Mouse (Mus musculus) bone marrow macrophage, adult 2 months (primary cell): ENCODE results near the gene Cfap69. TPM values are rescaled to one million over a fixed set of nuclear protein-coding genes. Genes with fewer than 3 reads are reported as not detected.
A peak's percentile ranks its signal among the peaks of the same experiment; 100 is the strongest.

Experiments
- H3K27ac ChIP-seq: 2 replicates; pipeline ENCODE4 v1.5.1; 2012; ENCODE audit warnings: low read depth, low read length; ENCODE audit not compliant: insufficient read depth
- H3K4me1 ChIP-seq: 2 replicates; pipeline ENCODE4 v1.6.1; 2012; ENCODE audit warnings: low read length; ENCODE audit not compliant: control insufficient read depth, insufficient read depth
- H3K4me3 ChIP-seq: 2 replicates; pipeline ENCODE4 v1.5.1; 2012; ENCODE audit warnings: mild to moderate bottlenecking, low read length, moderate library complexity; ENCODE audit not compliant: insufficient read depth
- CTCF ChIP-seq: IDR thresholded peaks from 2 replicates; pipeline ENCODE4 v1.5.1; 2012; ENCODE audit warnings: low read depth, mild to moderate bottlenecking, low read length, moderate library complexity
- POLR2A ChIP-seq: IDR thresholded peaks from 2 replicates; pipeline ENCODE4 v1.6.1; 2012; ENCODE audit warnings: mild to moderate bottlenecking, low read depth, low read length, borderline replicate concordance
- polyA plus RNA-seq: library from polyadenylated mRNA; stranded (reverse); fragments of >200 nt; gene quantifications from 2 replicates; pipeline ENCODE4 v1.2.4, GENCODE M21; 2012; ENCODE audit not compliant: missing spikeins, insufficient read depth, insufficient read length

Cfap69 gene
- polyA plus RNA-seq: not detected in 2 replicates

DNA sequence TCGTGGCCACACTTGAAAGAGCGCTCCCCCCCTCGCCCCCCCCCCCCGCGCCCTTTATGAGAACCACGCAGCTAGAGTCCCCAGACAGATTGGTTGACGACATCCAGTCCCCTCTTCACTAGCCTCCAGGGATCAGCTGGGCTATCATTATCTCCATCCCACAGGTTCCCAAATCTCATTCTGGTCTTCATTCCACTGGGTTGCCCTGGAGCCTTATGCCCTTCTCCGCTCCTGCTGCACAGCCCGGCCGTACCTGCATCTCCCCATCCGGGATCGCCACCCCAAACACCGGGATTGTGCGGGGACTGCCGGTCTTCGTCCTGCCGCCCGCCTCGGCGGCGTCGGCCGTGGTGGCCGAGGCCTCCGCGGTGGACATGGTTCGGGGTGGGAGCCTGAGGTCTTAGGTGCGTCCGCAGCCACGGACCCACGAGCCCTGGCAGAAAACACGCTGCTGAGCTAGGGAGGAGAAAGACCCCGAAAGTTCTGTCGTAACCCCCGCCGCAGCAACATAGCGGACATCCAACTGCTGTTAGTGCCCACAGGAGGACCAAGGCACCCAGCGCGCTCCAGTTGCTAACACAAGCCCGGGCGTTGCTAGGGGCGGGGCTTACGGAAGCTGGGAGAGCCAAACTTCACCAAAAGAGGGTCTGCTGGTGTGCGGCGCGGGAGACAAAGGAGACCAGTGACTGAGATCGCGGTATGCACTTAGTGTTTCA is at the start of gene Cfap69:
Gene Cfap69, minus strand, starts transcription at position 585 of the 716 bp plus-strand sequence.
- TF ChIP-seq CTCF (no peak), POLR2A (no peak)
- Histone ChIP-seq H3K4me3 (peak within 1 kb of the TSS; percentile 57), H3K27ac (no peak within 1 kb of the TSS), H3K4me1 (peaks cover 6% of the 10 kb centered on the region)

DNA sequence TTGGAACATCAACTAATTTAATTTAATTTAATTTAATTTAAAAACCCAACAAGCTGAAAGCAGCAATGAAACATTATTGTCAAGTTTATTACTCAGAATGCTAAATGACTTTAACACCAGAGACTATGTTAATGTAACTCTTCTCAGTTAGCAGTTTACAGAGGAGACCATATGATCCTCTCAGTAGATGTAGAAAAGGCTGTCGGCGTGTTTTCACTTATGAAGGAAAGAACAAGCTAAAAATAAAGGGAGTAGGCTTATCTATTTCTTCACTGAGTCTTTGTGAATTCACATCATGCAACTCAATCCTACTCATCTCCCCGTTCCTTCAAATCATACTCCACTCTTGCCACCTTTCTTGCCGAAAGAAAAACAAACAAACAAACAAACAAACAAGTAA is 47.0 kb upstream of the Cfap69 start:
- Histone ChIP-seq H3K27ac (no peak overlapping the region), H3K4me1 (no peaks in the 10 kb centered on the region), H3K4me3 (no peak overlapping the region)
- TF ChIP-seq CTCF: no peak
- no peak for TF ChIP-seq POLR2A

DNA sequence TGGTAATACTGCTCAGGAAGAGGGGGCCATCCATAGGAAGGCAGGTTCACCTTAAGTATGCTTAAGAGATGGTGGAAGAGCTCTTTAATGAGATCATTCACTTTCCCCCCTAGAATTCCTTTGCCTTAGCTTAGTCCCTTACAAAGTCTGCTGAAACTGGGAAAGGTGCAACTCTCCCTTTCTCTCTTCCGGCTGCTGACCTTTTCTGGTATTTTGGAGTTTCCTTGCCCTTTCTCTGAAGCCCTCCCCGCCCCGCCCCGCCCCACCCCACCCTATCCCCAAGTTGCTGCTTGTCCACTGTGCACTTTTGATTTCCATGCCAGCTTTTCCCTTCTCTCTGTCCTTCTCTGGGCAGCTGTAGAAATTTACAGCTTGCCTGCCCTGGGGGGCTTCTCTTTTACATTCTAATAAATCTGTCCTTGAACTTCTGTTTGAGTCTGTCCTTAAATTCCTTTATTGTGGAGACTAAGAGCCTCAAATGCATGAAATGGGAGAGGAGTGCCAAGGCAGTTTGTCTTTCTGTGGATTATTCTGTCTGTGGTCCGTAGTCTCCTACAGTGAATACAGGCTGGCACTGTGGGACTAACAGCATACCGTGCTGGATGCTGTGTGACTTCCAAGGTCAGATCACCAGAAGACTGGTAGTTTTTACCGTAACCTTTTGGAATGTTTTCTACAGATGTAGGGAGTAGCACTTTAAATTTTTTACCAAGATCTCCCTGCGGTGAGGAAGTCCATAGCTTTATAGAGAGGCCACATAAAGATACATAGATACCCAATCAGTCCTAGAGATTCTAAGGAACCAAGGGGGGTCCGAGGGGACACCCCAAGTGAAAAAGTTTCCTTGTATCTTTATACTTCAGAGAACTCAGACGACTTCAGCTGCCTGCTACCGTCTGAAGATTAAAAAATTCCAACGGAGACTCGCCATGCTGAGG is 43.6 kb upstream of the Cfap69 start:
- TF ChIP-seq CTCF (no peak), POLR2A (no peak)
- no peak overlapping the region for H3K4me3 ChIP-seq
- no peaks in the 10 kb centered on the region for H3K4me1 ChIP-seq
- H3K27ac ChIP-seq: no peak overlapping the region

DNA sequence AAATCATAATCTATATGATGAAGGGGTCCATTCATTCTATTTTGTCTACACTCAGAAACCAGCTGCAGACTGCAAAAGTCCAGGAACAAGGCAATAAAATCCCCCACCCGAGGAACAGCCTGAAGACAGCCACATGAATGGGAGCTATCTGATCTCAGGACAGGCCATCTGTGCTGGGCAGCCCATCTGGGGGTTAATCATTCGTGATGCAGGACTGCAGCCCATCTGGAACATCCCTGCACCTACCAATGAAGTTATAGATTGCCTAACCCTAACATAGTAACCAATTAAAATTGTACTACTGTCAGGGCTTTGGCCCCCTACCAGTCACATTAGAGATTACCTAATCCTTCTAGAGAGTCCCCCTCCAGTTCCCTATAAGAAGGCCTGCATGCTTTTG is 41.0 kb upstream of the Cfap69 start:
- Histone ChIP-seq H3K4me3 (no peak overlapping the region), H3K27ac (no peak overlapping the region), H3K4me1 (no peaks in the 10 kb centered on the region)
- TF ChIP-seq POLR2A: no peak
- TF ChIP-seq CTCF: no peak

DNA sequence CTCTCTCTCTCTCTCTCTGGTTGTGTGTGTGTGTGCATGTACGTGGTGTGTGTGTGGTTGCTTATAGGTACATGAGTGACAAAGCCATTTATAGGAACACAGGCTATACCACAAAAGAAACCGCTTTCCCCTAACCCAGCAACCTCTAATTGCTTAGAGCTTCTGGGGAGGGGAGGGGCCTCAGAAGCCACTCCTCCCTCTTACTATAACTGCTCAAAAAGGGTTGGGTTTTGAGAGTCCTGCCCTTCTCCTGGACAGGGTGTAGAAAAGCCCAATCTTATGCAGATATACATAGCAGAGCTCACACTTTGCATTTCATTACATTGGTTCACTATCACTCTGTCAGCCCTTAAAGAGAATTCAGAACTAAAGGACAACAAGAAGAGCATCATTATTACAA is 36.3 kb upstream of the Cfap69 start:
- no peak overlapping the region for H3K27ac ChIP-seq
- no peaks in the 10 kb centered on the region for H3K4me1 ChIP-seq
- no peak overlapping the region for H3K4me3 ChIP-seq
- TF ChIP-seq POLR2A (no peak), CTCF (no peak)

DNA sequence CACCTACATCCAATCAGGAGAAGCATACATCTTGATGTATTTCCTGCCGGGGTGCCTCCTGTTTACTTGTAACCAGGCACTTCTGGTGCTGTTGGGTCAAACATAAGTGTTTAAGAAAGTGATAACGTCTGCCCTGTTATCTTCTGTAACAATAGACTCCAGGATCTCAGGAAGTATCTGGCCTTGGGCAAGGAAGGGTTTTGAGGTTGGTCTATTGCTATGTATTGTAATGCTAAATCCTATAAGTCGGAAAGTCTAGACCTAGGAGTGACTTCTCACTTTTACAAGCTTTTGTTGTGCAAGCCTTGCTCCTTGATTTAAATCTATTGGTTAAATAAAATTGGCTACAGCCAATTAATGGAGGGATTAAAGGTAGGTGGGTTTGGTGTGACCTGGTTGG is 34.8 kb upstream of the Cfap69 start:
- TF ChIP-seq POLR2A: no peak
- no peak for TF ChIP-seq CTCF
- no peak overlapping the region for H3K4me3 ChIP-seq
- no peak overlapping the region for H3K27ac ChIP-seq
- no peaks in the 10 kb centered on the region for H3K4me1 ChIP-seq

DNA sequence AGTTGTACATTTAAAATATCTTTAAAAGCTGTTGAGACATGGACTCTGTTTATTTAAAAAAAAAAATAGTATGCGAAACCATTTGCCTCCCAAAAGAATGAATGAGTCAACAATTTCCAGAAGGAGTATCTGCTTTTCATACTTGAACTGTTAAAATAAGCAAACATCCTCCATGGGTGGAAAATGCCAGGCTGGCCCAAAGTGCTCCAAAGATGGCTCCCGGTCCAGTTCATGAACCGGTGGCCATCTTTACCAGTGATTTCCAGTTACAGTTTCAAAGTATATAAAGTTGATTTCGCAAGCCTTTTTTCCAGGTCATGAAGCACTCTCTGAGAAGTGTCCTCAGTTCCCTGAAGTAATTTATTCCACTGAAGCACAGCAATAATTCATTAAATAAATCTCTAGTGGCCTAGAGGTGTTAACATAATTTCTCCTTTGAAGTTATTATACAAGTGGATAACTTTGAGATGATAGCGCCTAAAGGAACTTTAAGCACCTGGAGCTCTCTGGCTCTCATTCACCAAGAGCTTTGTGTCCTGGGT is 31.4 kb upstream of the Cfap69 start:
- TF ChIP-seq POLR2A (no peak), CTCF (no peak)
- Histone ChIP-seq H3K4me1 (no peaks in the 10 kb centered on the region; the same call in 1 of the 2 replicates), H3K4me3 (no peak overlapping the region), H3K27ac (no peak overlapping the region)

DNA sequence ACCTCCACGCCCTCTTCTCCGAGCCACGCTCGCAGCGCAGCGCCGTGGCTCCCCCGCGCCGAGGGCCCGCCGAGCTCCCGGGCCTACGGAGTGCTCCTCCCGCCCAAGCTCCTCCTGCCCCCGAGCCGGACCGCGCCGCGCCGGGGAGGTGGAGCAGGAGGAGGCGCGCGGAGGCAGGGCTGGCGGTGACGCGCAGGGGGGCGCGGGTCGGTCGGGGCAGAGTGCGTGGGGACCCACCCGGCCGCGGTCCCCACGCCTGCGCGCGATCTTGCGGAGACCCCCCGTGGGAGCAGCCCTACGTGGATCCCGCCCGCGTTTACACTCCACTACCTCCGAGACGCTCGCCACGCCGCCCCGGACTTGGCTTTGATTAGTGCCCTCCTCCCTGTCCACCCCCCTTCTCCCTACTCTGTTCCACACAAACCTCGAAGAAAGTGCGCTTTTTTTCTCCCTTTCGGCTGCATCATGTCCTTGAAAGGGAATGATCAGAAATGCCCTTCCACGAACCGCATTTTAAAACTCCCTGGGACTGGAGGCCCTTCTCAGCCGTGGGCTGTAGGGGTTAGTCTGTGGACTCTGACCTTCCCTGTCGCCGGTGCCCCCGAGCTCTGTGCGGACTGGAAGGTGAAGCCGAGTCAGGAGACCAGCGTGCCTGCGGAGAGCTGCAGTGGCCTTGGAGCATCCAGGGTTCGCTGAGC is 30.1 kb upstream of the Cfap69 start, which contains the start of gene Steap2:
Gene Steap2, minus strand, starts transcription at position 623 of the 698 bp plus-strand sequence.
- H3K27ac ChIP-seq: no peak within 1 kb of the TSS
- H3K4me1 ChIP-seq: no peaks in the 10 kb centered on the region; the same call in 1 of the 2 replicates
- TF ChIP-seq POLR2A: no peak
- H3K4me3 ChIP-seq: peak within 1 kb of the TSS; percentile 58

DNA sequence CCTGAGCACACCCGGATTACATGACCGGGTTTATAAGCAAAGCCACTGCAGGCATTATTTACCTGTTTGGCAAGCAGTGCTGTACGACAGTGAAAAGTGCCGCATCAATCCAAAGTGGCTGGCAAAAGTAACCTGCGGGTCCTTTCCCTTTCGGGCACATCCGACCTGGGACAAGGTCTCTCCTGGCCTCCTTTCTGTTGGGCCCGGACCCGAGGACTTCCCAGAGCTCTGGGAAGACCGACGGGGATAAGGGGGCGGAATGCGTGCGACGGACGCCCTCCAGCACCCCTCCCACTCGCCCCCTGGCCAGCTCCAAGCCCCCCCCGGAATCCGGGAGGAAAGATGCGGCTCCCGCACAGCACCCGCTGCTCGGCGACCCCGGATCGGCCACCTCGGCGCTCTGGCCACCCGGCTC is 29.5 kb upstream of the Cfap69 start:
- Histone ChIP-seq H3K4me3 (peak overlapping the region; percentile 58), H3K4me1 (no peaks in the 10 kb centered on the region; the same call in 1 of the 2 replicates), H3K27ac (no peak overlapping the region)
- TF ChIP-seq CTCF: no peak

DNA sequence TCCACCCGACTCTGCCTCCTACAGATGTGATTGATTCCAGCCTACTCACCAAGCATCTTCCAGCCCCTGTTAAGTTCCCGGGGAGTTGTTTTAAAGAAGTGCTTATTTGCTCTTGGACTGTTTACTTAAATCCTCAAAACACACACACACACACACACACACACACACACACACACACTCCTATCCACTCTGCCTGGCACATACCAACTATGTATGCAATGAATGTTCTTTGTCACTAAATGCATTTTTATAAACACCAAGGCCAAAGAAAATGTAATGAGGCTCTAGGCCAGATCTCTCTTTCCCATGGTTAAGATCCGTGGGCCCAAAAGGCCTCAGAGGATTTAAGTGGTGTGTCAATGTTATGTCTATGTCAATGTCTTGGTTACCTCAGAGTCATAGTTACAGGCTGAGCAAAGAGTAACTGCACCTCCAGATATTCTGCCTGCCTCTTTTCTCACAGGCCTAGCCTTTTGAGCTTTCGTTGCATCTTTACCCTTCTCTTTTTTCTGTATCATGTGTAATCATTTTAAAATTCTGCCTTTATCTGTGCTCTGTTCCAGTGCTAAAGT is 28.2 kb upstream of the Cfap69 start:
- TF ChIP-seq POLR2A (no peak), CTCF (no peak)
- Histone ChIP-seq H3K4me1 (no peaks in the 10 kb centered on the region; the same call in 1 of the 2 replicates), H3K27ac (no peak overlapping the region), H3K4me3 (no peak overlapping the region)
